Mouse (Mus musculus) Muller cell, postnatal 12 days (primary cell): ENCODE measurements at regions not wholly inside any gene's neighbourhood (a gene's known extent, or its start where the extent isn't known, plus 50 kb on each side); places are given as distances from the start of the nearest gene placed in this dataset.

Experiments
- DNase-seq: peaks from one replicate; pipeline ENCODE4 v3.0.0-alpha.2; 2015; ENCODE audit errors: inconsistent ontology term

- DNase-seq = no peak
These were observed 161.9 kb downstream of the Cxcl12 start for GRCm38 (mm10) chr6:117330198-117330597.

GRCm38 (mm10) chr6:117330726-117331360, 162.5 kb downstream of the Cxcl12 start:
- DNase-seq = peak; percentile 16

- peak; percentile 5 for DNase-seq
These were observed 164.3 kb downstream of the Cxcl12 start for GRCm38 (mm10) chr6:117332641-117333040.

GRCm38 (mm10) chr6:117342123-117342522, 173.8 kb downstream of the Cxcl12 start:
- DNase-seq = no peak

DNA sequence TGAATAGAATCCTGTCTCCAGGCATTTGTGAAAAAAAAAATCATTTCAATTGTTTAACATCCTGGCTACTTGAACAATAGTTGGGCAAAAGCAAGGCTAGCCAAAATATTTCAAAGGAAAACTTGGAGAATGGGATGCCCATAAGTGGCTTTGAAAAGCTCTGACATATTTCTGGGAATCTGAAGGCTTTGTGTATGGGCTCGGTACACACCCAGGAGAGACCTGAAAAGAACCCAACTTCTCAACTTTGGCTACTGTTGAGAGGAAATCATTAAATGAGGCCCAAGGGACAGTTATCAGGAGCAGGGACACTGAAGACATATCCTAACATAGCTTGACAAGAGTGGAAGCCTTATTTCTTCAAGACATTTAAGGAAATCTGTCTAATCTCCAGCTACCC, 179.0 kb downstream of the Cxcl12 start:
- no peak for DNase-seq

- DNase-seq = peak; percentile 16
These were observed 183.5 kb downstream of the Cxcl12 start for GRCm38 (mm10) chr6:117351846-117352245.

DNA sequence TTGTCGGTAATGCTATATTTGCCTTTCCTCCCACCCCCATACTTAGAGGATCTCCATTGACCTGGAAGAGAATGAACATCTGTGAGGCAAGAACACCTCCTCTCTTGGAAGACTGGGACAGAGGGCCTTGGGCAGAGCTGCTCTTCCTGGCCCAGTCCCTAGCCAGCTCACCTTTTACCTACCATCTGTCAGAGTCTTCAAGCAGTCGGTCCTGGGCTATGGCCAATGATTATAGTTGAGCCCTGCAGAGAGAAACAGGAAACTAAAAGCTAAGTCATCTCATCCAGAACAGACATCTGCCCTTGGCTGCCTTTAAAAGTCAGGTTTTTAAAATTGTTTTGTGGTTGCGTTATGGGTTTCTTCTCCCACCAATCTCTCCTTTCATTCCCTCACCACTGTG, 184.8 kb downstream of the Cxcl12 start:
- DNase-seq = no peak

DNA sequence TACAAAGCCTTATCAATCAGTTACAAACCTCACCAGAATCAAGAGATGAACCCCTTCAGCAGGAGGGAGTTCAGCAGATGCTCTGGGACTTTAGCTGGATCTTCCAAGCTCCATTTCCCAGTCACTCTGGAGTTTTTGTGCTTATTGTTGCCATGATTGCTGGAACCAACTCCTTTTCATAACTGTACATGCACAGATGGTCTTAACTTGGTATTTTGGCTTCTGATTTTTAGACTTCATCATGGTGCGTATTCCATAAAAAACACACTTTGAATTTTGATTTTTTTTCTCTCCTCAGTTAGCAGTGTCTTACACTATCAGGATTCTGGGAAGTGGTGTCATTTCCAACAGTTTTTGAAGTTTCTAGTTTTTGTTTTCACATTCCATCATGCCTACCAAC, 187.8 kb downstream of the Cxcl12 start:
- no peak for DNase-seq

DNA sequence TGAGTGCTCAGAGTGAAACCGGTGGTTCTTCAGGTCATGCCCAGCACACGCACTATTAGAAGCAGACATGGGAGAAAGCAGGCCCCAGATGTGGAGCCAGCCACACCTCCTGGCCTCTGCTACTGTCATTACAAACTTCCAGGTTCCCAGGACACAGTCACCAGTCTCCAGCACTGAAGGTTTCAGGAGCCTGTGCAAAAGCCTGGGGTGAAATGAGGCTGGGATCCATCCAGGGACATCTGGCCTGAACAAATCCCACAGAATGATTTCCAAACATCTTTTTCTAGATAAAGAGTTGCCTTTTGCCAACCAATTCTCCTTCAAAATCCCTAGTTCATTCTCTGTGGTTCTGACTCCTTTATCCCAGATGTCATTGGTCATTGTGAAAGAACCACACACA, 191.1 kb downstream of the Cxcl12 start:
- DNase-seq = no peak

DNA sequence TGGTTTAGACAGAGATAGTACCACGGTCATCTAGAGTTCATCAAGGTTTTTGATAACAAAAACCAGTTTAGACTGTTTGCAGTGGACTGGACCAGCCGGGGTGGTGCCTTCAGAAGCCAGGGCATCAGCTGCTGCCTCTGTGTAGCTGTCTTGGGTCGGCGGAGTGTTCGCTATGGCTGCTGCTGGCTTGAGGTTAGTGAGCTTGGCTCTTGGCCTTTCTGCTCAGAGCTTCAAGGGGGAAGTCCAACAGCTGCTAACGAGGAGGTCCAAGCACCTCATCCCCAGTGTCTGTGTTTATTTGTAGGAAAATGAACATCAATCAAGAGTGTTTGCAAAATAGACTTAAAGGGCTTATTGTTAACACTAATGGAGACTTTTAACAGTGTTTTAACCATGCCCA, 198.2 kb downstream of the Cxcl12 start:
- no peak for DNase-seq

- DNase-seq = no peak
These were observed 207.7 kb downstream of the Cxcl12 start for GRCm38 (mm10) chr6:117375989-117376388.

GRCm38 (mm10) chr6:117379904-117380303, 211.6 kb downstream of the Cxcl12 start:
- DNase-seq = peak; percentile 41

GRCm38 (mm10) chr6:117390233-117390848, 222.0 kb downstream of the Cxcl12 start:
- DNase-seq = peak; percentile 22

GRCm38 (mm10) chr6:117393480-117393879, 225.1 kb downstream of the Cxcl12 start:
- DNase-seq = no peak

DNA sequence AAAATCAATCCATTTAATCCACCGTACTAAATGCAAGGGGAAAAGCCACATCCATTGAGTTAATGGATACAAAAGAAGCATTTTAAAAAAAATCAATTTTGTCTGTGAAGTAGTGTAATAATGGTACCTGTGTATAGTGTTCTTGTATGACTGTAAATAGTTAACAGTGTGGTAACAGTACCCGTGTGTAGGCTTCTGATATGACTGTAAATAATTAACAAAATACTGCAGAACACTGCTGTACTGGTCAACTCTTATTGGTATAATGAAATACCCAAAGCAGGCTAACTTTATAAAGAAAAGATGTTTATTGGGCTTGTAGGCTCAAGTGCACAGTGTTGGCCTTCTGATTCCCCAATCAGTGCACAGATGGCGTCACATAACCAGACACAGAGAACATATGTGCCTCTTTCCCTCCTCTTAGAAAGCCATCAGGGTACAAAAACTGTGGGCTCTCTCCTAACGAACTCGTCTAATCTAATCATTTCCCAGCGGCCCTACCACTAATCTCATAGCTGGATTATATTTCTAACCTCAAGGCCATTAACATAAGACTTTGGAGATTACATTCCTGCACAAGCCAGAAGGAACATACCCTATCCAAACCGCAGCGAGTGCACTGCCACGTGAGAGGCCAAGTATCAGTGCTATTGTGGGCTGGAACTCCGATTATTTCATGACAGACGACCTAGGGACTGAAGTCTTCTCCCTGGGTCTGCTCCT, 237.4 kb downstream of the Cxcl12 start:
- DNase-seq = no peak

DNA sequence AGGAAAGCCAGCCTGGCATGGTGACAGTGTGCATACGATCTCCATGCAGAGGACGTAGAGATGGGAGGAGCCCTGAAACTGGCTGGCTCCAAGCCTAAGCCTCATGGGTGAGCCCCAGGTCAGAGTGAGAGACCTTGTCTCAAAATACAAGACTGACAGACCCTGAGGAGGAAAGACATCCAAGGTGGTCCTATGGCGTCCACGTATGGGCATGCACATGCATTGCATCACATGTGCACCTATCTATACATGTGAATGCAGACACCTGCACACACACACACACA, 237.9 kb downstream of the Cxcl12 start:
- no peak for DNase-seq

DNA sequence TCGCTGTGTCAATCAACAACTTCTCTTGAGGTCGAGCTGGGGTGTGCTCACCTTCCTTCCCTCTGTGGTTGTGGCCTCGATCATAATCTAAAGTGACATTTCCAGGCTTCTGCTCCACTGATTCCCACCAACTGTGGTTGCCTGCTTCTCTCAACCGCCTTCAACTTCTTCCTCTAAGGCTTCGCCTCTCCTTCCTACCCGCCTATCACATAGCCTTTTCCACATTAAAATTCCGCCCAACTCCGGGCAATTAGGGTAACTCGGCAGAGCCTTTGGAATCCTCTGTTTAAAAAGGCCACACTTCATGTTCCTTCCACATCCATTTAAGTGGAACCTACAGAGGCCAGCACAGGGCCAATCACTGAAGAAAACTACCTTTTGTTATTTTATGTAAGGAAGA, 238.4 kb downstream of the Cxcl12 start:
- no peak for DNase-seq

- no peak for DNase-seq
These were observed 239.0 kb downstream of the Cxcl12 start for GRCm38 (mm10) chr6:117407206-117407858.

DNA sequence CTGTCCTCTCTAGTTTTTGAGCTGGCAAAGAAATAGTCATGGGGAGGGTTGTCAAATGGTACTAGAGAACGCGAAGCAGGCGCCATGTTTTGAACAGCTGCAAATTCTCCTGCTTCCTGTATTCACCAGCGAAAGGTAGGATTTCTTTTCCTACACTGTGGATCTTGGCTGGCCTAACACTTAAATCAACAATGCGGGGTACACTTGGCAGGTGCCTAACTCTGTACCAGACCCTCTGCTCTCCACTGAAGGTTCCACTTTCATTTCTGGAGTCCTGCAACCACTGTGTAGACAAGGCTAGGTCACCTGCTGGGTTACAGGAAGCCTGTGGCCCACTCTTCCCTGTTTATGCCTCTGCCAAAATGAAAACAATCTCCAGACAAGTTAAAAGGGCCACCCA, 239.6 kb downstream of the Cxcl12 start:
- no peak for DNase-seq

DNA sequence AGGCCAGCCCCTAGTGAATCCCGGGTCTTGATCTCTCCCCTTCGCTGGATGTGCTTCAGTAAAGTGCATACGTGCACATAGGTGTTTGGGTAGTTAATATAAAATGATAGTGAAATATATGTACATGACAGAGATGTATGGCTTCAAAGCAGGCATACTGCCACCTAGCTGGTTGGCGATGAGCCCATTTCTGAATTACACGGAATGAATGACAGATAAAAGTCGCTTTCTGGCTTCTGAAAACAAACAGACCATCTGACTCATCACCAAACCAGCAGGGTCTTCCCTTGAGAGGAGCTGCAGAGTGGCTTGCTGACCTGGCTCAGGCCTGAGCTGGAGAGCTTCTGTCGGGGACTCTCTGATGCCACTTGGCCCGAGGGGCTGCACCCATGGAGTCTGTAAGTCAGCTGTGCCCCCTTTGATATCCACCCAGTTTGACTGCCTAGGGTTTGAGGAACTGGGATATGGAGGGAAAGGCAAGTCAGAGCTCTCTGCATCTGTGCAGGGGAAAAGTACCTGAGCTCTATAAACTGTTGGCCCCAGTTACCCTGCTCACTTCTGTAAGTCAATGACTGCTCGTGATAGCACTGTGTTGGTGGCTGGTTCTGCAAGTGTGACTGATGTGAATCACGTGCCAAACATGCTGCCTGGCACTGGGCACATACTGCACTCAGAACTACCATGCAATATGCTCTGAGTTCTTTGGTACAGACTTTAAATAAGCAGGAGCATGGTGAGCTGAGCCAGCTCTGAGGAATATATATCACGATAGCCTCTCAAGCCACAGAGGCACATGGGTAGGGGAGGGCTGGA, 240.8 kb downstream of the Cxcl12 start:
- no peak for DNase-seq

- no peak for DNase-seq
These were observed 246.6 kb downstream of the Cxcl12 start for GRCm38 (mm10) chr6:117414926-117415325.

GRCm38 (mm10) chr6:117415901-117416300, 247.6 kb downstream of the Cxcl12 start:
- DNase-seq = no peak
